Mouse (Mus musculus): ENCODE measurements around the gene Tmem54. TPM values are rescaled to one million over a fixed set of nuclear protein-coding genes. Genes with fewer than 3 reads are reported as not detected.
A peak's percentile ranks its signal among the peaks of the same experiment; 100 is the strongest.

Tmem54 gene
- total RNA-seq, 2 experiments from 2014 or later, result not detected

- no peak for ATAC-seq (replicated peaks; ENCODE audit: low FRiP score, poor library complexity, severe bottlenecking)
These were observed 19.4 kb downstream of the Tmem54 start for GRCm38 (mm10) chr4:129124652-129125146.

GRCm38 (mm10) chr4:129125736-129126451 lies 20.5 kb downstream of the Tmem54 start:
- ATAC-seq (replicated peaks; ENCODE audit: low FRiP score, poor library complexity, severe bottlenecking), result no peak

GRCm38 (mm10) chr4:129128582-129129338 lies 23.4 kb downstream of the Tmem54 start:
- no peak for ATAC-seq (replicated peaks; ENCODE audit: low FRiP score, poor library complexity, severe bottlenecking)

GRCm38 (mm10) chr4:129129387-129129786 lies 24.0 kb downstream of the Tmem54 start:
- no peak for ATAC-seq (replicated peaks; ENCODE audit: low FRiP score, poor library complexity, severe bottlenecking)

- peak; percentile 53; the same call in 1 of the 2 replicates for ATAC-seq (replicated peaks; ENCODE audit: low FRiP score, poor library complexity, severe bottlenecking)
These were observed 24.8 kb downstream of the Tmem54 start for GRCm38 (mm10) chr4:129130149-129130548.

- no peak for ATAC-seq (replicated peaks; ENCODE audit: low FRiP score, poor library complexity, severe bottlenecking)
These were observed 25.5 kb downstream of the Tmem54 start for GRCm38 (mm10) chr4:129130755-129131303.

- peak; percentile 41; the same call in 1 of the 2 replicates for ATAC-seq (replicated peaks; ENCODE audit: low FRiP score, poor library complexity, severe bottlenecking)
These were observed 29.6 kb downstream of the Tmem54 start for GRCm38 (mm10) chr4:129134799-129135585.

- ATAC-seq (replicated peaks; ENCODE audit: low FRiP score, poor library complexity, severe bottlenecking), result no peak
These were observed 30.3 kb downstream of the Tmem54 start for GRCm38 (mm10) chr4:129135637-129136036.

GRCm38 (mm10) chr4:129136189-129136578 lies 30.8 kb downstream of the Tmem54 start:
- no peak for ATAC-seq (replicated peaks; ENCODE audit: low FRiP score, poor library complexity, severe bottlenecking)

- no peak for ATAC-seq (replicated peaks; ENCODE audit: low FRiP score, poor library complexity, severe bottlenecking)
These were observed 31.4 kb downstream of the Tmem54 start, which contains the start of gene Fndc5 for GRCm38 (mm10) chr4:129136579-129137391. Gene Fndc5, plus strand, starts transcription at chr4:129136999.

- ATAC-seq (replicated peaks; ENCODE audit: low FRiP score, poor library complexity, severe bottlenecking), result no peak
These were observed 32.3 kb downstream of the Tmem54 start for GRCm38 (mm10) chr4:129137392-129138321.

- peak; percentile 91 for ATAC-seq (replicated peaks; ENCODE audit: low FRiP score, poor library complexity, severe bottlenecking)
These were observed 34.3 kb downstream of the Tmem54 start for GRCm38 (mm10) chr4:129139642-129140041.

- no peak for ATAC-seq (replicated peaks; ENCODE audit: low FRiP score, poor library complexity, severe bottlenecking)
These were observed 35.5 kb downstream of the Tmem54 start for GRCm38 (mm10) chr4:129140808-129141207.

GRCm38 (mm10) chr4:129141560-129142438 lies 36.5 kb downstream of the Tmem54 start:
- no peak for ATAC-seq (replicated peaks; ENCODE audit: low FRiP score, poor library complexity, severe bottlenecking)

- no peak for ATAC-seq (replicated peaks; ENCODE audit: low FRiP score, poor library complexity, severe bottlenecking)
These were observed 37.2 kb downstream of the Tmem54 start for GRCm38 (mm10) chr4:129142439-129143045.

GRCm38 (mm10) chr4:129143509-129143908 lies 38.2 kb downstream of the Tmem54 start:
- ATAC-seq (replicated peaks; ENCODE audit: low FRiP score, poor library complexity, severe bottlenecking), result no peak
